Mouse (Mus musculus): ENCODE measurements around the gene Tmeff2. TPM values are rescaled to one million over a fixed set of nuclear protein-coding genes. Genes with fewer than 3 reads are reported as not detected.

Gene Tmeff2
- total and polyA plus RNA-seq, 2 experiments from 2014 or later = 37.8 to 62.1 TPM

DNA sequence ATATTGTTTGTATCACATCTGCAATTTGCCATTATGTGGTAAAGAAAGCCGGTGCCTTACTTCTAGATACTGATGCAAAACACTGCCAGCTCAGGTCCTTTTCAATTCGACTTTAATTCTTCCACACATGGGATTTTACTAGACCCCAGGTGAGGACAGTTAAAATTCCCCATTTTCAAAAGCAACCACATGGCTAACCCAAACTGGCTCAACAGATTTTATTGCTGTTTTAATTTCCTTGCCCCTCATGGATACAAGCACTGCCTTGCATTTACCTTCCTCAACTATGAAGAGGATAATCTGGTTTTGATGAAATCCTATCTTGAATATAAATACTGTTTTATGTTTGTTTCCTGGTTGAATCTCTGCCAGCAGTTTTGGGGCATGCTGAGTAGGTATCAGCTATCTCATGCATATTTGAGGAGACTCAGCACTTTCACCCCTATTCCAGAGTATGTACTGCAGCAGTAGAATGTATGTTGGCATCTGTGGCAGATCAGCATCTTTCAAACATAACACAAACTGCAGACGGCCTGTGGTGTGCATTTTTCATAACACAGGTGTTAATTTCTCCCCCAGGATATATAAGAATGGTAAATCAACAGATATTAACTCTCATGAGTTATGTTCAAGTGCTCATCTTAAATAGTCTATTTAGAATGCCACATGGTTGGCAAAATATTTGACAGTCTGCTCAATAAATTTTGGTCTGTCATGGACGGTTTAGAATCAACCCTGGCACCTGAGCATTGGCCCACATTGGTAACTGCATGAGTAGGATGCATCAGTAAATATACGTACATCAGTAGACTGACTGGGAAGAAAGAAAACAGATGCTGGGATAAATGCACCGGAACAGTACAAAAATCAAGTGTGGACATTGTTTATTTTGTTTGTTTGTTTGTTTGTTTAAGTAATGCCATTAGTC, 72.3 kb downstream of the Tmeff2 start:
- TF ChIP-seq CTCF (IDR thresholded peaks at IDR 0.05; ENCODE audit: low read depth) = no peak
- Histone ChIP-seq H3K36me3 (ENCODE audit: insufficient read depth, low read length) (no peaks in the 10 kb centered on the region), H3K4me2 (ENCODE audit: low read depth, low read length) (no peak overlapping the region), H3K4me3 (ENCODE audit: low read length) (no peak overlapping the region), H3K9me3 (ENCODE audit: low read length) (no peaks in the 10 kb centered on the region), H3K27ac (no peak overlapping the region), H3K4me1 (ENCODE audit: insufficient read depth, low read length) (no peaks in the 10 kb centered on the region), H3K27me3 (ENCODE audit: insufficient read depth, low read length) (no peaks in the 10 kb centered on the region), H3K9ac (replicated peaks; ENCODE audit: low read length) (no peak overlapping the region)
- no peak for ATAC-seq
- WGBS = 79% methylated on average over 6 of the region's 6 CpGs
- no peak for DNase-seq (ENCODE audit: low spot score)

DNA sequence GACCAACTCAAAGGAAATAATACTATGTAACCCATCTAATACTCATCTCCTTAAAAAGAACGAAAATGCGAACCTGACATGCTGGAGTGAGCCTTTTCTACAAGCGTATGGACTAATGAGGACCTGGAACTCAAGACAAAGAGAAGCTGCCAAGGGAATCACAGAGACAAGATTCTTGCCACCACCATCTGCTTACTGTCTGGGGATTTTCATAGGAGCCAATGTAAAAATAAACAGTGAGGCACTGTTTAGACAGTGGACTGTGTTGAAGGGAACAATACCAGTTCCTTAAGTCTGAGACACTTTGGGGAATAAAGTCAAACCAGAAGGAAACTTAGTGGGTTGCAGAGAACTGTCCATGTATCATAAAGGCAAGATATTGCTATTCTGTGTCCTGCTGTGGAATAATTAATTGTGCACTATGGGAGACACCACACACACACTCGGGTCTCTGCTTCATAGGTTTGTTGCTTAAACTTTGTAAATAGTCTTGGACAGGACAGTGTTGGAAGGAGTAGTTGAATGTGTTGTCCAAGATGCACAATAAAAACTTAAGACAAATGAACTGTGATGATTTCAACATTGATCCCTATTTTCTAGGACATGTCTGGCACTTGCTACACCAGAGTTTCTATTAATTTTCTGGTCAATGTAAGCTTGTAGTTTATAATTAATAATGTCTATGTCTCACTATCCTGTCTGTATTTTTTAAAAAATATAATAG, 79.1 kb downstream of the Tmeff2 start:
- H3K4me2 ChIP-seq (ENCODE audit: low read depth, low read length) = no peak overlapping the region
- no peaks in the 10 kb centered on the region for H3K4me1 ChIP-seq (ENCODE audit: insufficient read depth, low read length)
- no peaks in the 10 kb centered on the region for H3K27me3 ChIP-seq (ENCODE audit: insufficient read depth, low read length)
- no peaks in the 10 kb centered on the region for H3K36me3 ChIP-seq (ENCODE audit: insufficient read depth, low read length)
- H3K27ac ChIP-seq = no peak overlapping the region
- ATAC-seq = no peak
- no peaks in the 10 kb centered on the region for H3K9me3 ChIP-seq (ENCODE audit: low read length)
- no peak for TF ChIP-seq CTCF (IDR thresholded peaks at IDR 0.05; ENCODE audit: low read depth)
- DNase-seq (ENCODE audit: low spot score) = peak; percentile 33
- 55% methylated on average over 4 of the region's 4 CpGs for whole genome bisulfite sequencing
- no peak overlapping the region for H3K9ac ChIP-seq (replicated peaks; ENCODE audit: low read length)
- no peak overlapping the region for H3K4me3 ChIP-seq (ENCODE audit: low read length)

DNA sequence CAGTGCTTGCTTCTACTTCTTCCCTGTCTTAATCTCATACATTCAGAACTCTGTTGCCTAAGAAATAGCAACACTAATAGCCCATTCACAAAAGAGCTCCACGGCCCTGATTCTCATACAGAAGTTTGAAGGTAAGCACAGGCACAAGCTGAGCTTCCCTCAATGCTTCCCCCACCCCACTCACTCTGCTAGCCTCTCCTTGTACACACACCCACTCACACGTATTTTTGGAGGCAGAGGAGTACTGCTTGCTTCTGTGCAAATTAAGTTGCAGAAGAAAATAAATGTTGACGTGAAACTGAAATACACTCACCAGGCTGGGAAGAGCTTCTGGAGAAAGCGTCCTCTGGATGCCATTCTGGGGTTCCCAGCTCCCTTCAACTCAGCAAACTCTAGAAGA, 80.1 kb downstream of the Tmeff2 start:
- H3K27ac ChIP-seq = no peak overlapping the region
- WGBS = 69% methylated on average over 4 of the region's 4 CpGs

DNA sequence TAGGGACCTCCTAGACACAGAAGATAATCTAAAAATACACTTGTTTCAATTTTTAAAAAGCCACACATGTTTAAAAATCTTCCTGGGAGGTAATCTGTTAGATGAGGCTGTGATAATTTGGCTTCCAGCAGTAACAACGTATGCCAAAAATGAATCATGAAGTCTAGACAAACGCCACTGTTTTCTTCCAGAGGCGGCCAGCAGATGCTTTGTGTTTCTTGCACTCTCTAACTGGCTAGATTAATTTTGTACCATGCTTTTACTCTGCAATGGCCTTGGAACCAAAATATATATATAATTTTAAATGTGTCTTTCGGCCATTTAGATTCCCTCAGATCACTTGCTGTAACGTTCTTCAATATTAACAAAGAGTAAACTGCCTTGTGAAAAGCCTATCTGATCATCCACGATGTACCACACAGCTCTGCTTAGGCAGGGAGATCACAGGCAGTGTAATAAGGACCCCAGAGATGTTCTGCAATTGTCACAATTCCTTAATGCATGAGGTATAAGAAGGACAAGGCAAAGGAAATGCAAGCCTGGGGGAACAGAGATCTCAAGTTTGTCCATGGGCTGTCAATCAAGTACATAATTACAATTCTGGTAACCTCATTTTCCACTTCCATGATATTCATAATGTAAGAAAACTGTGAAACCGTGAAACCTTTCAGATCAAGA, 80.8 kb downstream of the Tmeff2 start:
- TF ChIP-seq CTCF (IDR thresholded peaks at IDR 0.05; ENCODE audit: low read depth) = no peak
- DNase-seq (ENCODE audit: low spot score) = peak; percentile 13

More for the DNA sequence above, 80.1 kb downstream of the Tmeff2 start:
- DNase-seq (ENCODE audit: low spot score) (no peak), ATAC-seq (no peak)
- TF ChIP-seq CTCF (IDR thresholded peaks at IDR 0.05; ENCODE audit: low read depth) = no peak
- H3K4me1 ChIP-seq (ENCODE audit: insufficient read depth, low read length) = no peaks in the 10 kb centered on the region
- H3K4me3 ChIP-seq (ENCODE audit: low read length) = no peak overlapping the region
- no peaks in the 10 kb centered on the region for H3K27me3 ChIP-seq (ENCODE audit: insufficient read depth, low read length)
- no peak overlapping the region for H3K9ac ChIP-seq (replicated peaks; ENCODE audit: low read length)
- H3K9me3 ChIP-seq (ENCODE audit: low read length) = no peaks in the 10 kb centered on the region
- no peak overlapping the region for H3K4me2 ChIP-seq (ENCODE audit: low read depth, low read length)
- no peaks in the 10 kb centered on the region for H3K36me3 ChIP-seq (ENCODE audit: insufficient read depth, low read length)

DNA sequence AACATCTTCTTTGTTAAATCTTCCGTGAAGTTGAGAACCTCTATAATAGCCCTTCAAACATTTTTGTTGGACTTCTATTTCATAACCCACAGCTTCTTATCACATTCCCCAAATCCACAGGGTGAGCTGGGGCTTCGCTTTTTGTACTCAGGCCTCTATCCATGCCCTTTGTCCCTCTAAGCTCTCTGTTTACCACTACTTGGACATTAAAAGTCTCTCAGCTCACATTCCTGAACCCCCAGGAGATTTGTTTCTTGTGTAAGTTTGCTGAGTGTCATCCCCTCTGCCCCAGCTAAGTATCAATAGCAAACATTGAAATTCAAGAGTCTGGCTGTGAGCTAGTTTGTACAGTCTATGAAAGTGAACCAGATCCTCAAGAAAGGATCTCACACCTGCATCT, 90.2 kb downstream of the Tmeff2 start:
- no peak for TF ChIP-seq CTCF (IDR thresholded peaks at IDR 0.05; ENCODE audit: low read depth)

More for the DNA sequence above, 80.8 kb downstream of the Tmeff2 start:
- Histone ChIP-seq H3K27me3 (ENCODE audit: insufficient read depth, low read length) (no peaks in the 10 kb centered on the region), H3K36me3 (ENCODE audit: insufficient read depth, low read length) (no peaks in the 10 kb centered on the region), H3K9me3 (ENCODE audit: low read length) (no peaks in the 10 kb centered on the region), H3K4me3 (ENCODE audit: low read length) (no peak overlapping the region), H3K9ac (replicated peaks; ENCODE audit: low read length) (no peak overlapping the region), H3K4me1 (ENCODE audit: insufficient read depth, low read length) (no peaks in the 10 kb centered on the region), H3K4me2 (ENCODE audit: low read depth, low read length) (no peak overlapping the region), H3K27ac (no peak overlapping the region)
- ATAC-seq = no peak
- 59% methylated on average over 7 of the region's 7 CpGs for WGBS

DNA sequence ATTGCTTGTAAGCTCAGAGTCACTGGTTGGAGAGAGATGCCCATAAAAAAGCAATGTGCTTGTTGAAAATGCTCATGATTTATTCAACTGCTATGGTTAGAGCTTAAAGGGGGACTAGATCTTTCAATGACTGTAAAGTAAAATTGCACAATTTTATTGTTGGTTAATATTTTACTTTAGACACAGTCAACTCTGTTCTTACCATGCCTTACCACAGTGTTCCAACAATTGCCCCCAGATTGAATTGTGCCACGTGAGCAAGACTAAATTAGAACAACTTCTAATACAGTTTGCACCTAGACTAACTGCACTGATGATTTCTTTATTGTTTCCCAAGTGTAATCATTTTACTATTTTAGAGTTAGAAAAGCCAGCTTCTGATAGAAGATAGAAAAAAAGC, 94.1 kb downstream of the Tmeff2 start:
- Histone ChIP-seq H3K27ac (no peak overlapping the region), H3K4me1 (ENCODE audit: insufficient read depth, low read length) (no peaks in the 10 kb centered on the region), H3K9ac (replicated peaks; ENCODE audit: low read length) (no peak overlapping the region), H3K4me3 (ENCODE audit: low read length) (no peak overlapping the region), H3K36me3 (ENCODE audit: insufficient read depth, low read length) (no peaks in the 10 kb centered on the region), H3K27me3 (ENCODE audit: insufficient read depth, low read length) (no peaks in the 10 kb centered on the region), H3K4me2 (ENCODE audit: low read depth, low read length) (no peak overlapping the region), H3K9me3 (ENCODE audit: low read length) (no peaks in the 10 kb centered on the region)
- ATAC-seq = no peak
- TF ChIP-seq CTCF (IDR thresholded peaks at IDR 0.05; ENCODE audit: low read depth) = no peak
- WGBS = 76% methylated on average over 1 of the region's 1 CpGs
- no peak for DNase-seq (ENCODE audit: low spot score)

More for the DNA sequence above, 90.2 kb downstream of the Tmeff2 start:
- WGBS = 74% methylated on average over 2 of the region's 2 CpGs
- no peak overlapping the region for H3K9ac ChIP-seq (replicated peaks; ENCODE audit: low read length)
- no peaks in the 10 kb centered on the region for H3K4me1 ChIP-seq (ENCODE audit: insufficient read depth, low read length)
- H3K4me3 ChIP-seq (ENCODE audit: low read length) = no peak overlapping the region
- H3K36me3 ChIP-seq (ENCODE audit: insufficient read depth, low read length) = no peaks in the 10 kb centered on the region
- no peaks in the 10 kb centered on the region for H3K9me3 ChIP-seq (ENCODE audit: low read length)
- no peak overlapping the region for H3K4me2 ChIP-seq (ENCODE audit: low read depth, low read length)
- H3K27ac ChIP-seq = no peak overlapping the region
- DNase-seq (ENCODE audit: low spot score) (no peak), ATAC-seq (no peak)
- H3K27me3 ChIP-seq (ENCODE audit: insufficient read depth, low read length) = no peaks in the 10 kb centered on the region

All from hindbrain, postnatal 0 days (tissue).